Mouse (Mus musculus) neutrophil, adult 83 days (primary cell): ENCODE measurements around the gene Zp3r. TPM values are rescaled to one million over a fixed set of nuclear protein-coding genes. Genes with fewer than 3 reads are reported as not detected.

Experiments
- total RNA-seq, 2 experiments: library from RNA; stranded (reverse); gene quantifications; one replicate each; pipeline ENCODE4 v1.2.4; 2023

Zp3r gene
- not detected for total RNA-seq

DNA sequence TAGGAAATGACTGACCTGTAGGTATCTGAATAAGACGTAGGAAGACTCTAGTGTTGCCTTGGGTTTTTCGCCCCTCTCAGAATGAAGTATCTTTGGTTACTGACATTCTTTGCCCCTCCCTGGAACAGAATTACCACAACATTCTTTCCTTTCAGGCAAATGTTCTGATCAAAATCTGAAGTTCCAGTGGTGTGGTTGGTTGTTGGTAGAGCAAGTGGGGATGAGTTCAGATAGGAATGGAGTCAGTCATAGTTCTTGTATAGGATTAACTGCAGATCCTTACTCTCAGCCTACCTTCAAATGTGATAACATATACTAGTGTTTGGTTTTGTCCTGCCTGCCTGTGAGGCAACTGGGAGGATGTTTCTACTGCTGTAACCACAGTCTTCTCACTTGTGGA is at the start of gene Zp3r:
Gene Zp3r (minus strand): TSS at position 101 of the 400 bp plus-strand sequence.

DNA sequence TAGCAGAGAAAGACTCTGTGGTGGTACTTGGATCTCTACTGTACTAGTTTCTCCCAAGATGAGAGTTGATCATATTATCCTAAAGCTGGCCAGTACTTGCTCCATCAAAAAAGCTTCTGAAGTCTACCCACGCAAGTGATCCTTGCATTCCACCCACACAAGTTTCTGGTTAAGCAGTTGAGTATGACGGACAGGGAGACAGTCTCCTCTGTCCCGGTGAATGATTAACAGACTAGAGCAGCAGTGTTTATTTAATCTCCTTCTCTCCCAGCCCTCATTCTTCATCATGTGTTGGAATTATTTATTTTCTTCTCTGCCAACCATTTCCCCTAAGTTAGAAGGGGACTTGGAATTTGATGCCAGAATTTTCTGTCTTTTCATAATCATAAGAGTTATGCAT is 32.0 kb upstream of the Zp3r start, which contains the start of gene C4bp:
Gene C4bp (minus strand): TSS at position 179 of the 400 bp plus-strand sequence.

Other genes with a start within 250 kb of the Zp3r start
- gene Cd55b, start 206.6 kb downstream of the Zp3r start, total RNA-seq: under 1 TPM in 1 of 2 experiments, not detected in 1; 0.77 TPM
- gene Cd55, start 166.9 kb downstream of the Zp3r start, total RNA-seq: 10 to 100 TPM; 57.9 to 63.0 TPM
- gene C4bp, start 32.0 kb upstream of the Zp3r start, total RNA-seq: not detected
- gene Gm29427, start 86.2 kb upstream of the Zp3r start, total RNA-seq: not detected
- gene Yod1, start 87.7 kb upstream of the Zp3r start, total RNA-seq: 1 to 10 TPM; 9.0 to 9.1 TPM
- 10 to 100 TPM; 18.6 to 20.9 TPM for gene Pfkfb2, start 99.6 kb upstream of the Zp3r start, total RNA-seq
- gene AA986860, start 102.4 kb upstream of the Zp3r start, total RNA-seq: under 1 TPM; 0.40 to 0.90 TPM
- not detected for gene Fcamr, start 171.3 kb upstream of the Zp3r start, total RNA-seq
- not detected for gene Pigr, start 197.1 kb upstream of the Zp3r start, total RNA-seq
- gene Fcmr, start 236.0 kb upstream of the Zp3r start, total RNA-seq: 1 to 10 TPM; 1.1 to 1.7 TPM